Mouse (Mus musculus) frontal cortex, adult (tissue): ENCODE measurements at regions not wholly inside any gene's neighbourhood (a gene's known extent, or its start where the extent isn't known, plus 50 kb on each side); places are given as distances from the start of the nearest gene placed in this dataset.
"Not testable (repeated sequence)": the region's sequence is repeated elsewhere in the genome, so short reads cannot be mapped to it uniquely, and the experiment has no call there.

Source experiments
- ATAC-seq: cut with Nextera tagmentation; 2 replicates; pipeline ENCODE4 v1.9.2; 2017; ENCODE audit warnings: mild to moderate bottlenecking, moderate library complexity, mixed read lengths; ENCODE audit not compliant: low TSS enrichment

DNA sequence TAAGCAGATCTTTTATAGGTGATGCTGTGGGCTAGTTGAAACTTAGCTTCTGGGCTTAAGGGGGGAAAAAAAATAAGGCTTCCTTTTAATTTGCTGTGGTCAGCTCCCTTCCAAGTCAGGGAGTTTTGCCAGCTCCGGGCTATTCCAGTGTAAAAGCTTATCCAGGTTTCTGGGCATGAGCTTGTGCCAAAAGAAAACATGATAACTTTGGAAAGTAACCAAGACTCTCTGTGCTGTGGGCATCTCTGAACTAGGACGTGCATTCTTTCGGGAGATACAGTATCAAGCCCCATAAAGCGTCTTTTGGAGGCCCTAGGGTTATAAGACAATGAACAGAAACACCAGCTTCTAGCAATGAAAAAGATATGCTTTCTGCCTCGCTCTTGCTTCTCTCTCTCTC lies 114.6 kb upstream of the Dyrk2 start:
- no peak; the same call in 1 of the 2 replicates for ATAC-seq

GRCm38 (mm10) chr10:118981446-118981845 lies 111.4 kb upstream of the Dyrk2 start:
- ATAC-seq: no peak

- ATAC-seq: no peak
Observed at GRCm38 (mm10) chr10:118979339-118979738, 109.3 kb upstream of the Dyrk2 start.

DNA sequence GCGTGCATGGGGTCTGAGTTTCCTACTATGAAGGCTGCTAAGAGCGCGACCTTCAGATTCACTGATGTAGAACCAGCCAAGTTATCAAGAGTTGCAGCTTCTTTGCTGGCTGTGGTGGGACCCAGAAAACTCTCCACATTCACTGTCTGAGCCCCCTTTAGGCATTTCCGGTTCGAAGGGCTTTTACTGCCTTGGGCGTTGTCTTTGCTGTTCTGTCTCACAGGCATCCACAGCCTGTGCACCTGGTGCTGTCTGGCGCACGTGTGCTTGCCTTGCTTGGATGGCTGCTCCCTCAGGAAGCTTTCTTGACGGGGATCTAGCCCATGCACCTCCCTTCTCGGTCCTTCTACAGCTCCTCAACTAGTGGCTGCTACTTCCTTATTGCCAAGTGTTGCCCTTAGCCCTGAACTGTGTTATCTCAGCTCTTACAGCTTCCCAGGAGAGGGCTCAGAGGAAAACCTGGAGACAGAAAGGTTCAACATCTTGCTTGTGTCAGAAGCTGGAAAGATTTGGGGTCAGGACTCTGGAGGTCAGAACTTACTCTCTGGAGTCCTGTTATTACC lies 108.3 kb upstream of the Dyrk2 start:
- ATAC-seq: no peak

DNA sequence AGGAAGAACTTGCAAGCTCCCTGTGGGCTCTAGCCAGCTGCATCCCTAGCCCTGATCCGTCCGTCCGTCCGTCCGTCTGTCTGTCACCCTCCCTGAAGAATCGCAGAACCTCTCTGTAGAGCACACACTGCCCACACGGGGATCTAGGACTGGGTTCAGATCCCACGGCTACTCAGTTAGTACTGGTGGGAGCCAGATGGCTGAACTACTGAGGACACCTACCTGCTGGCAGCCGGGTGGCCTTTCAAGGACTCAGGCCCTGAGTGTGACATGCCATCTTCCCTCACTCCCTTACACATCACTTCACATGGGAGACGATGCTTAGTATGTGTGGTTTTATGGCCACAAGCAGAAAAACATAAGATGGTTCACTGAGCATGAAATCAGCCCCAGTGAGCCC lies 106.4 kb upstream of the Dyrk2 start:
- no peak for ATAC-seq

DNA sequence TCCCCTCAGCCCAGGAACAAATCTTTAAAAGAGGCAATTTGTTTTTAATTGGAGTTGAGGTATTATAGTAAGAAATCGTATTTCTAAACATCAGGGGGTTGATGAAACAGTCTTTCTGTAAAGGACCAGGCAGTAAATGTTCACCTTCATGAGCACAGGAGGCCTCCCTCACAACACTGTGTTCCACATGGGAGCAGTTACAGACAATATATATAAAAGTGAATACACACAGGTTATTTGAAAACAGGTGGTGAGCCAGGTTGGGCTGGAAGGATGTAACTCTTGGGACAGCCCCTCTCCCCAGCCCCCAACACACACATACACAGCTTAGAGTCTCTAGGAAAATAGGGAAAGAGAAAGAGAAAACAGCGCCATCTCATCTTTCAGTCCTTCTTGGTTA lies 105.8 kb upstream of the Dyrk2 start:
- no peak for ATAC-seq

DNA sequence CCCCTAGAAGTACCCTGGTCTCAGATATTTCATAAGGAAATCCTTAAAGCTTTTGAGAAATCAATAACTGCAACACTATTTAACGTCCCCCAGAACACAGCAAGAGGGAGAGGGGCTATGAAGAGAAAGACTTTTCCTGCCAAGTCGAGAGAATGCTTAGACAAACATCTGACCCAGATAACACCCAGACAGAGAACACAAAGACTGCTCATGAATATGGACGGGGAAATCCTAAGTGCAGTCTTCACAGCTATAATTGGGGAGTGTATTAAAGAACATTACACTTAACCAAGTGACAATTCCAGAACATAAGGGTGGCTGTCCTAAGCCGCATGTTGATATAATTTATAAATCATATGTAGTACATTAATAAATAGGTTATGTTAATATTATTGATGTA lies 103.3 kb upstream of the Dyrk2 start:
- ATAC-seq: no peak

DNA sequence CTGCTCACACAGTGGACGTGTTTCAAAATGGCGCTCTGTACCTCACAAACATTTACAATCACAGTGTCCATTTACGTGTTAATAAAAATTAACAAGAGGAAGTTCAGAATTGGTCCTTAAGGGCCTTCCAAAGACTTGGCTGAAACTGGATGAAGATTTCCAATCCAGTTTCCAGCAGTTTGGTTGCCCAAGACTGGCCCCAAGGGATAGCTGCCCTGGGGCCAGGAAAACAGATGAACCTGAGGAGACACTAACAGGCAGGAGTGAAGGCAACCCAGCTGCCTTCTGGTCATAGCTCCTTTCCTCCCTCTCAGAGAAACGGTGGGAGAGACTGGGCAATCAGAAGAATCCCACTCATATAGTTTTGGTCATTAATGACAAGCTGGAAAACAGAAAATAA lies 102.6 kb upstream of the Dyrk2 start:
- no peak for ATAC-seq

GRCm38 (mm10) chr10:118970457-118971175 lies 100.6 kb upstream of the Dyrk2 start:
- ATAC-seq: peak; percentile 50; the same call in 1 of the 2 replicates

- ATAC-seq: no peak
Observed at GRCm38 (mm10) chr10:118961713-118962181, 91.7 kb upstream of the Dyrk2 start.

- no peak for ATAC-seq
Observed at GRCm38 (mm10) chr10:118960076-118960475, 90.1 kb upstream of the Dyrk2 start.

- ATAC-seq: no peak
Observed at GRCm38 (mm10) chr10:118959623-118960022, 89.6 kb upstream of the Dyrk2 start.

- peak; percentile 92 for ATAC-seq
Observed at GRCm38 (mm10) chr10:118956352-118956751, 86.3 kb upstream of the Dyrk2 start.

GRCm38 (mm10) chr10:118953440-118953839 lies 83.4 kb upstream of the Dyrk2 start:
- no peak for ATAC-seq

GRCm38 (mm10) chr10:118952756-118953155 lies 82.7 kb upstream of the Dyrk2 start:
- no peak for ATAC-seq

DNA sequence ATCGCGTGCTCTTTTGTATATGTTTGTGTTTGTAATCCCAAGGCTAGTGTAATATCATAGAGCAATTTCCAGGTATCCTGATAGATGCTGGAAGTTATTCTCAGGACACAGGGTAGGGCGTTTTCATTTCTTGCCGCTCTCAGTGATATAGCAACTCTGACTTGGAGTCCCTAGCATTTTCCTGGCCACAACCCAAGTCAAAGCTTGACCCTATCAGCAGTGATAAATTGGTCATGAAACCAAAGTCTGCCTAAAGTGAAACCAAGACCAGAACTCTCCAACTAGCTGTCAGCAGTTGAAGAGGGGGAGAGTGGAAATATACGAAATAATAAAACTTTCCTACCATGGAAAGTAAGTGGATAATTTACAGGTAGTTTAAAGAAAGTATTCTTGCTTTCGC lies 77.7 kb upstream of the Dyrk2 start:
- no peak for ATAC-seq

GRCm38 (mm10) chr10:118947016-118947674 lies 77.1 kb upstream of the Dyrk2 start:
- ATAC-seq: no peak

DNA sequence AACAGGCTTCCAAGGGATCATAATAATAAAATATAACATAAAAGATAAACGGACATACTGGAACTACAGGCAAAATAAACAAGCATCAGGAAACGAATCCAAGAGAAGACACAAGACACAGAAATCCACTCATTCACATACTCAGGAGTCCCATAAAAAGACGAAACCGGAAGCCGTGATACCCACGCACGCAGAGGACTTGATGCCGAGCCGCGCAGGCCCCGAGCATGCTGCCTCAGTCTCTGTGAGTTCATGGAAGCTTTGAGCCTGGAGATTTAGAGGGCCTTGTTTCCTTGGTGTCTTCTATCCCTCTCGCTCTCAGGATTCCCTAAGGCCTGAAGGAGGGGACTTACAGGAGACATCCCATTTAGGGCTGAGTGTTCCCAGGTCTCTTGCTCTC lies 57.3 kb upstream of the Dyrk2 start:
- no peak for ATAC-seq

GRCm38 (mm10) chr10:118923473-118924185 lies 53.6 kb upstream of the Dyrk2 start:
- no peak for ATAC-seq

DNA sequence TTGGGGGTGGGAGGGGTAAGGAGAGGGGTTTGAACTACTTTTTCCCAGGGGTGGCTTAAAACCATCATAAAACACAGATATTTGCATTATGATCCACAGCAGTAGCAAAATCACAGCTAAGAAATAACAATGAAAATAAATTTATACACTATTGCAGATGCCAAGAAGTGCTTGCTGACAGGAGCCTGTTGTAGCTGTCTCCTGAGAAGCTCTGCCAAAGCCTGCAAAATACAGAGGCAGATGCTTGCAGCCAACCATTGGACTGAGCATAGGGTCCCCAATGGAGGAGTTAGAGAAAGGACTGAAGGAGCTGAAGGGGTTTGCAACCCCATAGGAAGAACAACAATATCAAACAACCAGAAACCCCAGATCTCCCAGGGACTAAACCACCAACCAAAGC lies 52.1 kb upstream of the Dyrk2 start:
- not testable (repeated sequence) for ATAC-seq
